Mouse (Mus musculus) liver, embryonic 16.5 days (tissue): ENCODE measurements around the gene Tesmin. TPM values are rescaled to one million over a fixed set of nuclear protein-coding genes. Genes with fewer than 3 reads are reported as not detected.

Experiments used
- ATAC-seq: fragments of 200-750 bp; cut with Nextera tagmentation; 2 replicates; pipeline ENCODE4 v1.8.0; 2017; ENCODE audit warnings: low read depth, mild to moderate bottlenecking, moderate number of reproducible peaks, moderate library complexity
- H3K27ac ChIP-seq: fragments of 300-500 bp; sonication (generic); 2 replicates; pipeline ENCODE4 v1.5.1; 2014; ENCODE audit warnings: mild to moderate bottlenecking, low read length
- H3K27me3 ChIP-seq: fragments of 300-500 bp; sonication (generic); 2 replicates; pipeline ENCODE4 v1.6.1; 2014; ENCODE audit warnings: low read depth, low read length, mixed read lengths; ENCODE audit not compliant: control insufficient read depth, insufficient read depth
- H3K36me3 ChIP-seq: fragments of 300-500 bp; sonication (generic); 2 replicates; pipeline ENCODE4 v1.6.1; 2014; ENCODE audit warnings: mild to moderate bottlenecking; ENCODE audit not compliant: control insufficient read depth, insufficient read depth
- H3K4me1 ChIP-seq: fragments of 300-500 bp; sonication (generic); 2 replicates; pipeline ENCODE4 v1.6.1; 2014; ENCODE audit warnings: low read depth, low read length, mixed read lengths; ENCODE audit not compliant: control insufficient read depth
- H3K4me2 ChIP-seq: fragments of 300-500 bp; sonication (generic); 2 replicates; pipeline ENCODE4 v1.6.1; 2014; ENCODE audit warnings: low read depth, low read length, mixed read lengths
- H3K4me3 ChIP-seq: fragments of 300-500 bp; sonication (generic); 2 replicates; pipeline ENCODE4 v1.5.1; 2014; ENCODE audit warnings: low read depth, mild to moderate bottlenecking, low read length
- H3K9ac ChIP-seq: fragments of 300-500 bp; sonication (generic); 2 replicates; pipeline ENCODE4 v1.6.1; 2014; ENCODE audit warnings: low read depth, low read length
- H3K9me3 ChIP-seq: fragments of 300-500 bp; sonication (generic); replicated peaks from 2 replicates; pipeline ENCODE4 v1.6.1; 2016; ENCODE audit warnings: low read length; ENCODE audit not compliant: control insufficient read depth
- WGBS: fragments of 180-500 bp; shearing (Covaris S2); extraction: QIAGEN DNeasy Blood & Tissue Kit; methylation state at CpG from one replicate; pipeline ENCODE4 v1.1.7; 2014; ENCODE audit not compliant: insufficient replicate concordance; 5-methylcytosine and 5-hydroxymethylcytosine counted together
- polyA plus RNA-seq: library from polyadenylated mRNA; unstranded; fragments of >200 nt; fragmentation: Nextera tagmentation; extraction: Ambion mirVana; gene quantifications from 2 replicates; pipeline ENCODE4 v1.2.1, GENCODE M21; 2015

Gene Tesmin
- polyA plus RNA-seq = 0.21 and 0.29 TPM in 2 replicates

DNA sequence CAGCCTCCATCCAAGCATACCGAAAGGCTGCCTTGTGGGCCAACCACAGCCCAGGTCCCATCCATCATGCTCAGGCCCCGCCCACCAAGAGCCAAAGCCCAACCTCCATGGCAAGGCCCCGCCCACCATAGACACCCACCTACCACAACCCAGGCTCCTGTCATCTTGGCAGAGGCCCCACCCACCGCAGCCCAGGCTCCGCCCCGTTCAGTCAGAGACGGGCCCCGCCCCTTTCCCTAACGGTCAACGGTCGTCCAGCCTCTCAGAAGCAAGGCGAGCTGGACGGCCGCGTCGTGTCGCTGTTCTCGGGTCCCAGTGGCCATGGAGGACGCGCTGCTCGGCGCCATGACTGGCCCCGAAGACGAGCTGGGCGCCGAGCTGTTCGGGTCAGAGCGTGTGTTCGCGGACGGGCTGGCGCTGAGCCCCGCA, at the start of gene Tesmin:
Gene Tesmin, plus strand, starts transcription at position 229 of the 429 bp plus-strand sequence.
- H3K27ac ChIP-seq = peak within 1 kb of the TSS; percentile 29; the same call in 1 of the 2 replicates
- 1% methylated on average over 33 of the region's 33 CpGs for WGBS
- H3K9me3 ChIP-seq = no peaks in the 10 kb centered on the region; the same call in 1 of the 2 replicates
- H3K4me2 ChIP-seq = peak within 1 kb of the TSS; percentile 87
- H3K4me3 ChIP-seq = peak within 1 kb of the TSS; percentile 60
- peak within 1 kb of the TSS; percentile 58 for H3K9ac ChIP-seq
- H3K36me3 ChIP-seq = no peaks in the 10 kb centered on the region
- ATAC-seq = peak; percentile 79
- no peaks in the 10 kb centered on the region for H3K27me3 ChIP-seq
- peaks cover 12% of the 10 kb centered on the region for H3K4me1 ChIP-seq

DNA sequence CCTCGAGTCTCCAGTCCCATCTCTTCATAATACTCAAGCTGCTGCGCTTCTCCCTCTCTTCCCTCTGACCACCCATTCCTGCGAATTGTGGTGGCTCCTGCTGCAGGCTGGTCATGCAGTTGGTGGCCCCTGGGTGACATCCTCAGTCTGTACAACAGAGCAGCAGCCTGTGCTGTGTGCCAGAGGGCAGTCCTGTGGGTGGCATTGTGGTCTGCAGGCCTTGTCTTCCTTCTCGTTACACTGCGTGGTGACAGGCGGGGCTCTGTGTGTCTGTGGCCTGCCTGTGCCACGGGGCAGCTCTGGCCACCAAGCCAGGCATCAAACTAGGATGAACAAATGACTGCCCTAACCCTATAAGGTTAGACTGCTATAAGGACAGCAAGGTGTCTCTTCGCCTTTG, 49.5 kb upstream of the Tesmin start:
- Histone ChIP-seq H3K4me1 (peaks cover 9% of the 10 kb centered on the region), H3K9me3 (no peaks in the 10 kb centered on the region), H3K27me3 (no peaks in the 10 kb centered on the region), H3K9ac (no peak overlapping the region), H3K4me3 (no peak overlapping the region), H3K4me2 (no peak overlapping the region), H3K36me3 (no peaks in the 10 kb centered on the region), H3K27ac (no peak overlapping the region)
- 52% methylated on average over 8 of the region's 8 CpGs for WGBS
- ATAC-seq = no peak

DNA sequence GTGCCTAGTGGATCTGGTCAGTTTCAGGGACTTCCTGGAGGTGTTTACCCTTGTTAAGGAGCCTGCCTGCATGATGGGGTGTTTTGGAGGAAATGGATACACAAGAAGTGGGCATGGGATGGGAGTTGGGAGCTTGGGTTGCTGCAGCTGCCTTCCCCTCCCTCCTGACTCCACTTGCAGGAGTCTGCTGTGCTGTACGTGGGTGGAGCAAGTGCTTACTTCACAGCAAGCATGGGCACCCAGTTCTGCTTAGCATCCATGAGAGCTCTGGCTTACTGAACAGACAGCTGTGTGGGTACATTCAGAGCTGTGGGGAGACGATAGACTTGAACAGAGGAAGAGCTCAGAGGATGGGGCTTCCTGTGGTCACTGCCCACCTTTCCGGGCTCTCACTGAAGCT, 47.6 kb upstream of the Tesmin start:
- Histone ChIP-seq H3K9me3 (no peaks in the 10 kb centered on the region), H3K9ac (no peak overlapping the region), H3K27me3 (no peaks in the 10 kb centered on the region), H3K27ac (no peak overlapping the region), H3K4me2 (no peak overlapping the region), H3K4me1 (no peaks in the 10 kb centered on the region), H3K36me3 (no peaks in the 10 kb centered on the region), H3K4me3 (no peak overlapping the region)
- WGBS = 48% methylated on average over 3 of the region's 3 CpGs
- ATAC-seq = no peak

DNA sequence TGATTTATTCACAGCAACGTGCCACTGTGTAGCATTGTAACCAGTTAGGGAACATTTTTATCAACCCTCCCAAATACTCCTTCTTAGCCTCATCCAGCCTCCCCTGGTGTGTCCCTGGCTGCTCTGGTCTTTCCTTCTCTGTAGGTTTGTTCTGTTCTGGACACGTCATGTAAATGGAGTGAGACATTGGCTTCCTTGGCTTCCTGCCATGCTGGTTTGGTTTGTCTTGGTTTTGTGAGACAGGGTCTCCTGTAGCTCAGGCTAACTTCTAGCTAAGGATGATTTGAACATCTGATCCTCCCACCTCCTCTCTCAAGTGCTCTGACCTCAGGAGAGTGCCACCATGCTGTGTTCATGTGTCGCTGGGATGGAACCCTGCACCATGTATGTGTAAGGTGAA, 44.7 kb upstream of the Tesmin start:
- Histone ChIP-seq H3K4me2 (no peak overlapping the region), H3K4me3 (no peak overlapping the region), H3K27ac (no peak overlapping the region), H3K9ac (no peak overlapping the region), H3K27me3 (no peaks in the 10 kb centered on the region), H3K4me1 (no peaks in the 10 kb centered on the region), H3K36me3 (no peaks in the 10 kb centered on the region), H3K9me3 (no peaks in the 10 kb centered on the region)
- ATAC-seq = no peak
- WGBS = 59% methylated on average over 3 of the region's 3 CpGs

DNA sequence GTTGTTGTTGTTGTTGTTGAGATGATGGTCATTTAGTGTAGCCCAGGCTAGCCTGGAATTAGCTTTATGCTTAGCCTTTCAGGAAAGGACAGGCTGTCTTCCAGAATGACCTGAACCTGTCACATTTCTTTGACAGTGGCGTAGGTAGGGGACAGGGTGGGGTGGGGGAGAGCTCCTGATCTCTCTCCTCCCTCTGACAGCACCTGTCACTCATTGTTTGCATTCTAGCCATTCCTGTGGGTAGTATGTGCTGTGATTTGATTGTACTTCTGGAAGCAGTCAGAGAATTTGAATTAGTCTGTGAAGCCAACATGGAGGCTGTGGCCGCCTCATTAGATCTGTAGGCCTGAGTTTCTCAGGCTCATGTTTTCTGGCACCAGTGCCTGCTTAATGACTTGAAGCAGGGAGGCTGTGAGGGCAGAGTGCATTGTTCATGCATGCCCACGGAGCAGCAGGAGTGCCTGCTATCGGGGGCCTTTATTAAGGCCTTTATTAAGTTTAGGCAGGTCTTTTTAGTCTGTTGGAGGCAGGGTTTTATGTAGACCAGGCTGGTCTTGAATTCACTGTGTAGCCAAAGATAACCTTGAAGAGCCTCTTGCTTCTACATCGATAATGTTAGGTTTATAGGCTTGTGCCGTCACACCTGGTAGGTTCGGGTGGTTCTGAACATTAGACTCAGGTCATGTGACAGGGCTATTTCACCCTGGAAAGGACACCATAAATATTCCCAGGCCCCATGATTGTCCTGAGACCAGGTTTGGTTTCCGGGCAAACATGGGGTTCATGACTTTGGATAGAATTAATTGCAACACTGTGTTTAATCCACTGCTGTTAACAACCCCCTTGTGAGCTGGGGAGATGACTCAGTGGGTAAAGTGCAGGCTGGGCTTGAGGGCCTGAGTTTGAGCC, 43.8 kb upstream of the Tesmin start:
- Histone ChIP-seq H3K4me3 (no peak overlapping the region), H3K4me1 (no peaks in the 10 kb centered on the region), H3K4me2 (no peak overlapping the region), H3K9me3 (no peaks in the 10 kb centered on the region), H3K9ac (no peak overlapping the region), H3K27ac (no peak overlapping the region), H3K27me3 (no peaks in the 10 kb centered on the region), H3K36me3 (no peaks in the 10 kb centered on the region)
- WGBS = 70% methylated on average over 8 of the region's 8 CpGs
- ATAC-seq = no peak

DNA sequence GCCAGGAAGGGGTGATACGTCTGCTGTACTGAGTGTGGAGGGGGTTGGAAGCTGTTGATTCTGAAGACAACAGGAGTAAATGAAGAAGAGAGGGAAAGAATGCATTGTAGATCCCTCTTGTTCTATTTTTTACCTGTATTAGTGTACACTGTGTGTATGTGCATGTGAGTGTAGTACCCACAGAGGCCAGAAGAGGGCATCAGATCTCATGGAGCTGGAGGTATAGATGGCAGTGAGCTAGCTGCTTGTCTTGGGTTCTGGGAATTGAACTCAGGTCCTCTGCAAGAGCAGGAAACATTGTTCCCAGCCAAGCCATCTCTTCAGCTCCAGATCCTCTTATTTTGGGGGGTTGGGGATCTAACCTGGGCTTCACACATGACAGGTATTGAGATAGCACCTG, 40.9 kb upstream of the Tesmin start:
- H3K4me1 ChIP-seq = no peaks in the 10 kb centered on the region
- H3K27ac ChIP-seq = no peak overlapping the region
- no peak overlapping the region for H3K4me3 ChIP-seq
- no peaks in the 10 kb centered on the region for H3K9me3 ChIP-seq
- ATAC-seq = no peak
- H3K36me3 ChIP-seq = no peaks in the 10 kb centered on the region
- no peaks in the 10 kb centered on the region for H3K27me3 ChIP-seq
- H3K9ac ChIP-seq = no peak overlapping the region
- no peak overlapping the region for H3K4me2 ChIP-seq
- 69% methylated on average over 1 of the region's 1 CpGs for WGBS

DNA sequence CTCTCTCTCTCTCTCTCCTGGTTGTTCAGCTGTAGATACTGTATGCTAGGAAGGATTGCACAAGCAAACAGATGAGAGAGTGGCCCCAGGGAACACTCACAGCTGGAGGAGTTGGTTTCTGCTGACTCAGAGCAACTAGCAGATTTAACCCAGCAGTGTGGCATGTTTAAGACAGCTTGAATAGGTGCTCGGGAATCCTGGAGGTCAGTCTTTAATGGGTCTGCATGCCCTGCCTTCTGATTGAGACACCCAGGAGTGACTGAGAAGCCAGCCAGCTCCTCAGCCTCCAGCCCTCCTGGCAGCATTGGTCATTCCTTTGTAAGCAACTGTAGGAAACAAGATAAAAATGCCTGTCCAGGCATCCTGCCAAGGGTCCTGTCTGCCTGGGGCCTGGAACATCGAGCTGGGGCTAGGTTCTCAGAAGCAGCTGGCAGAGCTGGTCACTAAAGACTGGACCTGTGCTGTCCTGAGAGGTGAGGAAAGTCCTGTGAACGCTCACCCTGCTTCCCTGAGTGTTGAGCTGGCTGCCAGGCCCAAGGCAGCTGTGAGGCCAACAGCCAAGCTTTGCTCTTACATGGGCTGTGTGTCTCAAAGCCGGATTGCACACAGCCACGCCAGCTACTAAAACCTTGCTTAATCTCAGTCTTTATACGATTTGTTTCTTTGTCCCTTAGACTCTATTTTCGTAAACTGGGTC, 35.1 kb upstream of the Tesmin start:
- Histone ChIP-seq H3K4me2 (no peak overlapping the region), H3K27me3 (no peaks in the 10 kb centered on the region), H3K36me3 (0 out of 2 replicates have a peak, but pooled peaks cover 1% of the 10 kb centered on the region), H3K4me3 (no peak overlapping the region), H3K4me1 (no peaks in the 10 kb centered on the region), H3K9me3 (no peaks in the 10 kb centered on the region), H3K27ac (no peak overlapping the region), H3K9ac (no peak overlapping the region)
- peak; percentile 19; the same call in 1 of the 2 replicates for ATAC-seq
- 58% methylated on average over 7 of the region's 7 CpGs for WGBS

DNA sequence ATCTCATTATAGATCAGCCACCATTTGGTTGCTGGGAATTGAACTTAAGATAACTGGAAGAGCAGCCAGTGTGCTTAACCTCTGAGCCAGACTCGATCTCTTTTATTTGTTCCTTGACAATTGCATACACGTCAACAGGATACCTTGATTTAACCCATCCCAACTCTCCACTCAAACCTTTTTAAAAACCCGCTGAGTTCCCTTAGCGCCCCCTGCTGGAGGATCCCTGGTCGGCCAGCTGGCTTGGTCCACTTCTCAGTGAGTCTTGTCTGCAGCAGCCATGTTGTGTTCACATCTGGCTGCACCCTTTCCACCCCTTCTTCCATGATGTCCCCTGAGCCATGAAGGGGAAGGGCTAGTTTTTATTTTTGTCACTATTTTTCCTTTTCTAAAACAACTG, 33.6 kb upstream of the Tesmin start:
- Histone ChIP-seq H3K4me3 (no peak overlapping the region), H3K27me3 (no peaks in the 10 kb centered on the region), H3K9me3 (no peaks in the 10 kb centered on the region), H3K27ac (no peak overlapping the region), H3K4me2 (no peak overlapping the region), H3K9ac (no peak overlapping the region), H3K36me3 (0 out of 2 replicates have a peak, but pooled peaks cover 2% of the 10 kb centered on the region), H3K4me1 (no peaks in the 10 kb centered on the region)
- no peak for ATAC-seq
- 63% methylated on average over 5 of the region's 5 CpGs for WGBS

DNA sequence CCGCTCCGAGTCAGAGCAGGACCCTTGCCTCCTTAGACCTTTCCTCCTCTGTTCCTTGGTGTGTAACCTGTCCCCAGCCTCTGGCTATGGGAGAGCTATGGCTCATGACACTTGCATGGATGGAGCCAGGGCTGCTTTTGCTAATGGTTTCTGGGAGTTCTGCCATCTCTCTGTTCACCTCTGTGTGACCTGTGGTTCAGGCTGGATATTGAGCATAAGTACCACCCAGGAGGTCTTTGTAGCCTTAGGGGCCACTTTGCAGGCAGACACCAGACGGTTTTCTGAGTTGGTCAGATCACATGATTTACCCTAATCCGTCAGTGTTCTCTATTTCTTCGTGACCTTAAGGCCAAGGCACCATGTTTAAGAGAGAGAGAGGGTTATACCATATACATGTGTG, 32.1 kb upstream of the Tesmin start:
- Histone ChIP-seq H3K36me3 (0 out of 2 replicates have a peak, but pooled peaks cover 2% of the 10 kb centered on the region), H3K4me1 (no peaks in the 10 kb centered on the region), H3K9me3 (no peaks in the 10 kb centered on the region), H3K4me3 (no peak overlapping the region), H3K27ac (no peak overlapping the region), H3K9ac (no peak overlapping the region), H3K27me3 (no peaks in the 10 kb centered on the region), H3K4me2 (no peak overlapping the region)
- ATAC-seq = no peak
- 67% methylated on average over 5 of the region's 5 CpGs for WGBS
